Mouse (Mus musculus): ENCODE data around the gene Rapgef4.

GRCm38 (mm10) chr2:72120211-72120610 is 139.2 kb downstream of the Rapgef4 start:
- TF ChIP-seq POLR2A (IDR thresholded peaks at IDR 0.05; ENCODE audit: extremely low read depth, insufficient read depth, low read length) (no peak), CTCF (IDR thresholded peaks at IDR 0.05; ENCODE audit: low read depth, low read length) (no peak)

All from liver, adult 2 months (tissue).